Mouse (Mus musculus): ENCODE results near the gene Fam71a.

The Fam71a gene

DNA sequence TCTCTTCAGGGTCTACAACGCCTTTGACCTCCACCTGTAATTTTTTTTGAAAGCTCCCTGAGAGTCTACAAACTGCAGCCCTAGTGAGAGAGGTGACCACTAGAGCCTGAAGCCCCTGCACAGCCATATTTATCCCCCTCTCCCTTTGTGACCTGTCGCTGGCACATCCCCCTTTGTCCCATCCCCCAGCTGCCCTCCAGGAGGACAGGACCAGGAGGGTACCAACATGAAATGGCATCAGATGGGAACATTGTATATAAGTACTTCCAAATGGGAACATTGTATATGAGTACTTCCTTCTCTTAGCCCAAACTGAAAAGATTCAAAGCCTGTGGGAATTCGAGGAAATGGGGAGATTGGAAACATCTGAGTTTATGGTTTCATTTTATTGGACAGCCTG, at the start of gene Fam71a:
Gene Fam71a, minus strand, starts transcription at position 101 of the 400 bp plus-strand sequence.
- in situ Hi-C loops (cut with MboI; ENCODE audit: low sequenced_read_pairs): no loop called here

DNA sequence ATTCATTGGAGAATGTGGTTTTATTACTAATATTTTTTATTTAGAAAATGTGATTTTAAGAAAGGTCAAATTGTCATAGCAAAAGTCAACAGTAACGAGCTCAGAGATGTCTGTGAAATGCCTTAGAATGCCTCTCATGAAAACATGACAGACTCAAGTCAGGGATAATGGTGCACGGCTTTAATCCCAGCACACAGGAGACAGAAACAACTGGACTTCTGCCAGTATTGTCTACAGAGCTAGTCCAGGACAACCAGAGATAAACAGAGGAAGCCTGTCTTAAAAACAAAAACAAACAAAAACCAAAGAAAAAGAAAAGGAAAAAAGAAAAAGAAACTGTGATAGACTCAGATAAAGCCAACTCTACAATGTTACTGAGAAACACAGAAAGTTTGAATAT, 46.5 kb upstream of the Fam71a start:
- in situ Hi-C loops (cut with MboI; ENCODE audit: low sequenced_read_pairs): no loop called here

DNA sequence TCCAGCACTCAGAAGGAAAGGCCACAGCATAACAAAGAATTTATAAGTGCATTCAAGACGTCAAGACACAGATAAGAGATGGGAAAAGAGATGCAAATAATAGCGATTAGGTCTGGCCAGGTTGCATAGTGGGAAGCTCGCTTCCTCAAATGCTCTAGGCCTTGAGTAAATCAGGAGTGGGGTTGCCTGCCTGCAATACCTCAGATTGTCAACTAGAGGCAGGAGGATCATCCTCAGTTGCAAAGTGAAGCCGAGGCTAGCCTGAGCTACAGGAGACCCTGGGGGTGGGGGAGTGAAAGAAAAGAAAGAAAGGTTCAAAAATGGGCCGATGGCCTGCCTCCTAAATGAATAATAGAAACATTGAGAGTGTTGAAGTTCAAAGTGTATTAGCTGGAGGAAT, 41.2 kb upstream of the Fam71a start:
- in situ Hi-C loops (cut with MboI; ENCODE audit: low sequenced_read_pairs): no loop called here

DNA sequence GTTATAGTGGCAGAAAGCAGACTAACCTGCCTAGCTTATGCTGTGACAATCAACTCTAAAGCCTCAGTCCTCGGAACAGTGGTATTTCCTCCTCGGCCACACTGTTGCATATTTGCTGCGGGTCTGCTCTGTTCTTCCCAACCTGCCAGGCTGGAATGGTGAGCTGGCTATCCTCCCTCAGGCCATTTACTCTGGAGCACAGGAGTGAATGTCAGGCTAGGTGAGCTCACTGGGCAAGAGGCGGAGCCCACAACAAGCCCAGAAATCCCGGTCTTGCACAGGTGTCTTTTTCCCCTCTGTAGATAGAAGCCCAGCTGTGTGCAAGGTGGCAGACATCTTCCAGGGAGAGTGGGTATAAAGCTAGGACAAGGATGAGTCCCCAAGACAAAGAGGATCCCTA, 40.3 kb upstream of the Fam71a start:
- in situ Hi-C loops (cut with MboI; ENCODE audit: low sequenced_read_pairs): no loop called here

DNA sequence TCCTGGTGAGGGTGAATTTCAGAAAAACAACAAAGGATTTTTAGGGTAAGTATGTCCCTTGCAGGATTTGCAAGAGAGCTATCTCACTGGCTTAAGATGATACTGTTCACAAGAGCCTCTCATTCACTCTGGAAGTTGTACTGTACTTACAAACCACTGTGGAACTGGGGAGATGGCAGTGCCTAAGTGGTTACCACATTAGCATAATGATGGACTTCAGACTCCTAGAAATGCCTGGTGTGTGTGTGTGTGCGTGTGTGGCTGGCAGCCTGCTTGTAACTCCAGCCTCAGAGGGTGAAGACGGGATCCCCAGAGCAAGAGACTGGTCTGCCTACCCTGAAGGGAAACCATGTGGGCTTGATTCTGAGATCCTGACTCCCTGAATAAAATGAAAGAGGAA, 38.9 kb upstream of the Fam71a start:
- in situ Hi-C loops (cut with MboI; ENCODE audit: low sequenced_read_pairs): no loop called here

DNA sequence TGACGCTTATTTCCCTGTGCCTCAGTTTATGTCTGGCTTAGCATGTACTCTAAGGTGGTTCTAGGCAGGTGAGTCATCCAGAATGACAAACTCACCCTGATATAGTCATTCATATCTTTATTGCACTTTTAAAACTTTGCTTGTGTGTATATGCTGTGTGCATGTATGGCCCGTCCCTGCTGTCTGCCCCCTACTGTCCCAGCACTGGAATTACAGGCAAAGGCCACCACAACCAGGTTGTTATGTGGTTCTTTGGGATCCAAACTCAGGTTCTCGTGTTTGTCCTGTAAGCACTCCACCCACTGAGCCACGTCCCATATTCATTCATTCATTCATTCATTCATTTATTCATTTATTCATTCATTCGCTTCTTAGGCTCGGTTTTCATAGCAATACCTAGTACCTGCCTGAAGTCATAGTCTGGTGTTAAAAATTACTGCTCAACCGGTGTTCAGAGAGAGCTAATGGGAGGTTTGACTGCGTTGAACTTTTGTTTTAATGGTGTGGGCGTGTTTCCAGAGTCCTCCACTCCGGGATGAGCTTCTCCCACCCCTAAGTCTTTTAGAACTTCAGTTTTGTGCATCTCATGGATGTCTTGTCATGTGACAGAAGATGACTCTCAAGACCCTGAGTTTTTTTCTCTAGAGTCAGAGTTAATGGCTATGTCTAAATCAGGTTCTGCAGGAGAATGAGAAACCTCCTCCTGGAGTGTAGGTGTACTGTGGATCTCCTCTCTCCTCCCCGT, 37.8 kb upstream of the Fam71a start:
- in situ Hi-C loops (cut with MboI; ENCODE audit: low sequenced_read_pairs): no loop called here

DNA sequence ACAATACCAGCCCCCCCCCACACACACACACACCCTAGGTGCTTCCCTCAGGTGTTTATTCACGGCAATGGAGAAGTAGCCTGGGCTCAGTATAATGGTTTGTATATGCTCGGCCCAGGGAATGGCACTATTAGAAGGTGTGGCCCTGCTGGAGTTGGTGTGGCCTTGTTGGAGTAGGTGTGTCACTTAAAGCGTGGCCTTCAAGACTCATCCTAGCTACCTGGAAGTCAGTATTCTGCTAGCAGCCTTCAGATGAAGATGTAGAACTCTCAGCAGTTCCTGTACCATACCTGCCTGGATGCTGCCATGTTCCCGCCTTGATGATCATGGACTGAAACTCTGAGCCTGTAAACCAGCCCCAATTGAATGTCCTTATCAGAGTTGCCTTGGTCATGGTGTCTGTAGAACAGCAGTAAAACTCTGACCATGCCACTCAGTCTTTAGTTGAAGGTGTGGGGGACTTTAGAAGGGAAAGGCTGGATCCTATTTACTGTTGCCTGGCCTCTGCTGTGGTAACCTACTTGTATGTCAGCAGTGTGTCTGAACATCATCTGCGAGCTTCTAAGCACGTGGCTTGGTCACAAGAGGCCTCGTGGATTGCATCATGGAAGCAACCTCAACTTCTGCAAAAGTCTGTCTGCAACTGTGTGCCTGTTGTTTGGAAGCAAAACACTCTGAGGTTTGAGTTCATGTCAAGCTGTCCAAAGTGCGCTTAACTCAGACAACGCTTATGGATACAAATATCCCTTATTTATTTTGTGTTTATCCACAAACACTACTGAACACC, 36.4 kb upstream of the Fam71a start:
- in situ Hi-C loops (cut with MboI; ENCODE audit: low sequenced_read_pairs): no loop called here

DNA sequence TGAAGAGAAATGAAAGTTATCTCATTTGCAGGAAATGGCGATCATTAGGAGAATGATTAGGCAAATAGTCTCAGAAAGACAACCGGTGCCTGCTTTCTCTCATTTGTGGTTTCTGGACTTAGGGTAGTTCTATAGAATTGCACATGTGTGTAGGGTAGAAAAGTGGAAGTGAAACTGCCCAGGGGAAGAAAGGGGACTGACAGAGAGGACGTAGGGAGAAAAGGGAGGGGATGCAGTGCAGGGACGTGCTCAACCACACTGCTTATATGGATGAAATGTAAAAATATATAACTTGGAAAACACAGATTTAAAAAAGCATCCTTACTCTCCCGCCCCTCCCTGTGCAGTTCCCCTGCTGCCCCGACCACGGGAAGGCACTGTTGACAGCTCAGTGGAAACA, 33.3 kb upstream of the Fam71a start:
- in situ Hi-C loops (cut with MboI; ENCODE audit: low sequenced_read_pairs): no loop called here

DNA sequence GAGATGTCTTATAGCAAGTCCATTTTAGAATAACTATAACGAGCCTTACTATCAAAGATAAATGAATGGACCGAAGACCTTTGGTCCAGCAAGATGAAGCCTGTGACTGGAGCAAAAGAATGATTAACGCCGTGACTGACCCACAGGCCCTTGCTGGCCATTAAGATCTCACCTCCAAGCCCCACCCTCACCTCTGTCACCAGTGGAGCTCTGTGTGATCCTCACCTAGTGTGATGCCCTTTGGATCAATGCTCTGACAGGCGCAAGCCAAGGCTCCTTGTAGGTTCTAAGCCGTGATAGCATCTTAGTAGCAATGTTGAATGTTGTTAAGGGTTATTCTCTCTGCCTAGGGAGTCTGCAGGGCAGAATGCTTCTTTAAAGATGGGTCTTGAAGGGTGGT, 31.4 kb upstream of the Fam71a start:
- in situ Hi-C loops (cut with MboI; ENCODE audit: low sequenced_read_pairs): no loop called here

DNA sequence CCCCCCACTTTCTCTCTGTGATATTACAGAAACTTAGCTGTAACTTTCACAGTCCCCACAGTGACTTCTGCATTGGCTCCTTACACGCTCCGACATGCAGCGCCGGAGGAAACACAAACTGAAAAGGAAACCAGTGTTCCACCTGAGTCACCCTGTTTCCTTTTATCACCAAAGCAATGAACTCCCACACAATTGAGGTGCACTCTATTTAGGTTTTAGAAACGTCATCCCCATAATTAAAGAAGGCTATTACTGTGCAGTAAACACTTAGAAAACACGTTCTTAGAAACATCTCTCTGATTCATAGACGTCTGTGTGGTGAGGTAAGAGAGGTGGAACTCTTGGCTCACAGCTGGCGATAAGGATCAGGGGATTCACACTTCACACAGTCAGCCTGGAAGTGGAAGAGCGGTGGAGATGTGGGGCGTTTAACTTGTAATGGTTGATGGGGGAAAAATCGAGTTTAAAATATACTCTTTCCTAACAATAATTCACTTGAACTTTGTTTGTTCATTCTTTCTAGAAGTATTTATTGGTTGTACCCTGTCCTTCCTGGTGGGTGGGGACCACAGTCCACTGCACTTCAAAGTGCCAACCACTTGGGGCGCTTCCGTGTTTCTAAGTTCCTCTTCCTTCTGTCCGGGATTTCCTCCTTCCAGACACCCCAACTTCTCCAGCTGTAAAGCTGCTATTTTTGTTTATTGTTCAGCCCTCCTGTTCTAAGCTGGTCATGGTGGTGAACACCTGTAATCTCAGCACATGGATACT, 29.2 kb upstream of the Fam71a start:
- in situ Hi-C loops (cut with MboI; ENCODE audit: low sequenced_read_pairs): no loop called here

DNA sequence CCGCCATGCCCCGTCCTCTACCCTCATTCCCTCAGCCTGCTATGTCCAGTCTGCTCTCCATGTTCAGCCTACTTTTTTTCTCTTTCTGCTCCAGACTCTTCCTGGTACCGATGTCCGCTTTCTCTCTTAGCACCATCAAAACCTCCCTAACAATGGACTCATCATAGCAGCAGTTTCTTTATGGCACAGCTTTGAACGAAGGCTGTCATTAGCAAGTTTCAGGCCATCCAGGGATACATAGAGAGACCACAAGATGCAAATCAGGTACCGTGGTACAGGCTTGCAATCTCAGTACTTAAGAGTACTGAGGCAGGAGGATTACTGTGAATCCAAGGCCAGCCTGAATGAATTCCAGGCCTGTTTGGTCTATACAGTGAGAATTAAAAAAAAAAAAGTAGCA, 28.1 kb upstream of the Fam71a start:
- in situ Hi-C loops (cut with MboI; ENCODE audit: low sequenced_read_pairs): no loop called here

DNA sequence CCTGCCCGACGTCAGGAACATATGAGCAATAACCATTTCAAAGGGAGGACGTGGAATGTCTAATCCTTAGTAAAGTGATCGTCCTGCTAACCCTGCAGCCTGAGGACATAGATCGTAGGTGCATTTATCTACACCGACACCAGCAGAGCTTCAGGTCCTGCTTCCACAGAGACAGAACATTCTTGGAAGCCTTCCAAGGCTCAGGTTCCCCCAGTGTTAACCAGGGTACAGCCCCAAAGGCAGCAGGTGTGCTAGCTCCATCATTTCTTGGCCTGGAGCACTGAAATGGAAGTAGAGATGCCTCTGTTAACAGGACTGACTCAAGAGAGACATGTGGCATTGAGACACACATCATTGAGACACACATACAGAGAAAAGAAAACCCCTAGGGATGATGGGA, 27.6 kb upstream of the Fam71a start:
- in situ Hi-C loops (cut with MboI; ENCODE audit: low sequenced_read_pairs): no loop called here

DNA sequence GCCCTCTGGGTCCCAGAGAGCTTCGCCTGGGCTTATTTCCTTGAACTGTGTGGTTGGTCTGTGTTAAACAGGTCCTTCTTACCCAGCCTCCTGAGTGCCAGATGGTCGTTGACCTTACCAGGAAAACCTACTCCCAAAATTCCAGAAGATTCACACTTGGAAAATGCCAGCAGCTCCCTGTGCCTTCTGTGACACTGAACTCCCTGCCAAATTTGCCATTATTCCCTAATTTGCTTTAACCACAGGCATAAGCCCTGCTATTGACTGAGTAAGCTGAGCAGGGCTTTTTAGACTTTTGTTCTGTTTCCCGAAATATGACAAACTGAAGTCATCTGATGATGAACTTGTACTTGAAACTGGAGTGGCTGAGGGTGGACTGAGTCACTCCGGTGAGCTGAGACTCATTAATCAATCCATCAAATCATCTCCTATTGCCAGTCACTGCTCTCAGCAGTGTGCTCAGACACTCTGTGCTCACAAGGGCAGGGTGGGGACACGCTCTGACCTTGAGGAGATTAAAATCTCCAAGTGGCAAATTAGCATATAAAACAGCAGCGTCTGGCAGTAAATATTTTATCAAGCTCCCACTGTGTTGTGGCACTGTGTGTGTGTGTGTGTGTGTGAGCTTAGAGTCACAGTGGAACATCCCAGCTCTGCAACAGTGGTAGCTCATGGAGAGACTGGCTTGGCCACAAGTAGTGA, 25.2 kb upstream of the Fam71a start:
- in situ Hi-C loops (cut with MboI; ENCODE audit: low sequenced_read_pairs): no loop called here

DNA sequence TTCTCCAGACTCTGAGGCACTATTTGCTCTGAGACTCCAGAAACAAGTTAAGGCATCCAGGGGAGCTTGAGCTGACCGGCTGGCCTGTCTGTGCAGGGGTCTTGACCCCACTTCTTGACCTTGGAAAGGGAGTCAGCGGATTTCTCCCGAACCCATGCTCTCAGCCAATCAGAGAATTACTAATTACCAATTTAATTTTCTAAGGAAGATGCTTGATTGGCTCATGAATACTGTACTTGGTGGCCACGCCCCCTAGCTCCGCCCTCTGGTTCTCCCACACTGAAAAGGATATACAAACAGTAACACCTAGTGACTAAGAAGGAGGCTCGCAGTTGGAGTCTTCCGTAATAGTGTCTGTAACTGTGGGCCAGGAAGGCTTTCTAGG, 21.8 kb upstream of the Fam71a start:
- in situ Hi-C loops (cut with MboI; ENCODE audit: low sequenced_read_pairs): no loop called here

DNA sequence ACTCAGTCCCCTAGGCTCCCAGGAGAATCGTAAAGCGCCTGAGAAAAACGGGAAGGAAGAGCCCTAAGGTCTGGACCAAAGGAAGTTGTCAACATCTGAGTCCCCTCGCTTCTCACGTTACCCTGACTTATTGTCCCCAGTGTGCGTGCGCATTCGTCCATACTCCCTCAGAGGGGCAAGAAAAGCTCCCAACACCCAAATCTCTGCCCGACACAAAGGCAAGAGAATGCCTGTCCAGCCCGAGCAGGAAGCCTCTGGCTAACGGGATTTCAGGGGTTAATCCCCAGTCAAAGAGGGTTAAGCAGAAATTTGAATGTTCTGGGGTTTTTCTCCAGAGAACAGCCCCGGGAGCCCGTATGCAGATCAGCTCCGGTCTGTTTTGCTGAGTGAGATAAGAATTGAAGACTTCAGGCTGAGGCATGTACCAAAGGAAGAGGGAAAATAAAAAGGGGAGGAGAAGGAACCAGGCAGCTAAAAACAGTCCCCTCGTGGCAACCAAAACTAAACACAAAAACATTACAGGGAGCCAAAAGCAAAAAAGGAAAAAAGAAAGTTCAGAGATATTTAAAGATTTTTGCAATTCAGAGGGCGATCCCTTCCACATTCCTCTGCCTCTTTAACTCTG, 21.3 kb upstream of the Fam71a start:
- in situ Hi-C loops (cut with MboI; ENCODE audit: low sequenced_read_pairs): no loop called here

DNA sequence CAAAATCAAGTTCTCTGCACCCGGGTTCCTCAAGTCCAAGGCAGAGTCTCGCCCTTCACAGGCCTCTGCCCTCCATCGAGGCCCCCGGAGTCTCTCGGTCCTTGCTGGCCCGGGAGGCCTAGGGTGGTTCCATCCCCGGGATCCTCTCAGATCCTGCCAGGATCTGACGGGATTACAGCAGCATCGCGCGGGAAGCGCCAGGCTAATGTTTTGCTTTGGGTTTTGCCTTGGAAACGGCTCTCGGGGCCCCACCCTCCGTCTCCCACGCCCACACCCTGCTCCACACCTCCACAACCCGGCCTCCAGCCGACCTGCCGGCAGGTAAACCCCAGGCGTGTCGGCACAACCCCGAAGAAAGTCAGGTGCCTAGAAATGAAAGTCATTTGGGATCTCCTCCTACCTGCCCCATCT, 20.2 kb upstream of the Fam71a start:
- in situ Hi-C loops (cut with MboI; ENCODE audit: low sequenced_read_pairs): no loop called here

DNA sequence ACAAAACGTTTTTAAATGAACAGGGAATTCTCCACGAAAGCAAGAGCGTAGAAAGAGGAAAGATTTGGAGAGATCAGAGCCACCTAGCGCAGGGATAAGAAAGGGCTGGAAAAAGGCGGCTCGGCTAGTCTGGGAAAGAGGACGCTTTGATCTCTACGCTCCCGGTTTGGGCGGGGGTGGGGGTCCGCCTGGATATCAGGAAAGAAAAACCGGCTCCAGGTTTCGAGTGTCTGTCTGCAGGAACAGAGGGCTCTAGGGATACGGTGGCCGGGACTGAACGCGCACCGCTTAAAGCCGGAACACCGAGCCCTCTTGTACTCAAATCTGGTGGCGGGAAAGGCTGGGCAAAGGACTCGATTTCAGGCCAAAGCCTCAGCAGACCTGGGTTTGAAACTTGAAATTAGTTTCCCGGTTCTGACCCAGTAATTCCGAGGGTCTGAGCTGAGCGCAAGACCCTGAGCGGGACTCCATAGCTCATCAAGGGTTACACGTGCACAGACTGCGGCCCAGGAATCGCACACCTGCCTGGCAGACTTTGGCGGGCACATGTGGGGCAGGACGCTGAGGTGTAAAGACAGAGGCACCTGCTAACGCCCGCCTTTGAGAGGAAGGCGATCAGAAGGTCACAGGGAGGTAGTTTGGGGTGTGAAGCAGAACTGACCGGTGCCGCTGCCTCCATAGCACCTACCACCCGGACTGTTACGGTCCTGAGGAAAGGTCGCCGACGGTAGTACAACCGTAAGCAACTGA, 19.6 kb upstream of the Fam71a start:
- in situ Hi-C loops (cut with MboI; ENCODE audit: low sequenced_read_pairs): no loop called here

DNA sequence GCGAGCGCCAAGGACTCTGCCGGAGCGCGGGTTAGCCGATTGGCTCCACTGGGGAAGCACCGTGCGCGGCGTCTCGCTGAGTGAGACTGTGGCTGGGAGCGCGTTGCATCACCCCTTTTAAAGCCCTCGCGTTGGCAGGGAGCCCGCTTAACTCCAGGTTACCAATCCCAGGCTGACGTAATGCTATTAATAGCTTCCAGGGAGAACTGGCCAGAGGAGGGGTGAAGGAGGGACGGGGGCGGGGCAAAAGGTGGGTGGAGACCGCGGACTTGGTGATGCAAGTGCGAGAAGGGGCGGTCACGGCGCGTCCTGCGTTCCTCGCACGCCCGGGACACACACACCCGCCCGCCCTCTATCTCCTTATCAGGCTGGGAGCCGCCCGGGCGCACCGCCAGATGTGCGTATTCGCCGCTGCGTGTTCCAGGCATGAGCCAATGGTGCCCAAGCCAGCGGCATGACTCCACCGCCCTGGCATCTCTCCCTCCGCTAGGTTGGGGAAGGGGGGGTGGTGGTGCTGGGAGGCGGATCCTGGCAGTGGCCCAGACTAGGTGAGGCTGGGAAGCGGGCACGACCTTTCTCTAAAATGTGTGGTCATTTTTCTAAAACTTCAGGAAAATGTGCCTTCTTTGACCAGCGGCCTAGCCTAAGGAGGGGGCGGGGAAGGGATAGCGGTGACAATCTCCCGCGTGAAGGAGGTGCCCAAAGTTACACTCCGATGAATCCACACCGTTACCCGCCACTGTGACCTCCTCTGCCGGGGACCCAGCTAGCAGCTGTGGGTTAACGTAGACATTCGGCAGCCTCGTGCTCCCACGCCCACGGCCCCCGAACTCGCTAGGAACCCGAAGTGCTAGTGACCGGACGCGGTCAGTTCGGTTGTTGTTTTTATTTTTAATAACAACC, 18.8 kb upstream of the Fam71a start:
- in situ Hi-C loops (cut with MboI; ENCODE audit: low sequenced_read_pairs): no loop called here

Data from CH12F3 (cell line).